Mouse (Mus musculus) bone marrow macrophage, adult 2 months (primary cell): ENCODE measurements around the gene Zdhhc7.

ENCODE experiments used
- CTCF ChIP-seq: IDR thresholded peaks from 2 replicates; pipeline ENCODE4 v1.5.1; 2012; ENCODE audit warnings: low read depth, mild to moderate bottlenecking, low read length, moderate library complexity
- POLR2A ChIP-seq: IDR thresholded peaks from 2 replicates; pipeline ENCODE4 v1.6.1; 2012; ENCODE audit warnings: mild to moderate bottlenecking, low read depth, low read length, borderline replicate concordance

GRCm38 (mm10) chr8:120072827-120073226, 28.5 kb downstream of the Zdhhc7 start:
- no peak for TF ChIP-seq CTCF
- no peak for TF ChIP-seq POLR2A
